Mouse (Mus musculus) heart, embryonic 14.5 days (tissue): ENCODE measurements around the gene Mynn. TPM values are rescaled to one million over a fixed set of nuclear protein-coding genes. Genes with fewer than 3 reads are reported as not detected.
"Not testable (repeated sequence)": the region's sequence is repeated elsewhere in the genome, so short reads cannot be mapped to it uniquely, and the experiment has no call there.

Experiments used
- ATAC-seq: fragments of 200-750 bp; cut with Nextera tagmentation; 2 replicates; pipeline ENCODE4 v1.8.0; 2017; ENCODE audit warnings: low read depth, moderate TSS enrichment; ENCODE audit not compliant: insufficient number of reproducible peaks, insufficient read depth, low FRiP score
- H3K27ac ChIP-seq, 2 experiments: fragments of 200-500 bp in 1 of 2; fragments of 300-500 bp in 1 of 2; sonication (generic) in 1 of 2; replicated peaks in 1 of 2; 2 replicates each; pipeline ENCODE4 v1.5.1; 2012 to 2014; ENCODE audit warnings: low read depth in 2 of 2, low read length in 2 of 2, control low read depth in 1 of 2, mild to moderate bottlenecking in 1 of 2, mixed read lengths in 1 of 2; ENCODE audit not compliant: control insufficient read depth in 1 of 2, insufficient read depth in 1 of 2
- H3K27me3 ChIP-seq: fragments of 300-500 bp; sonication (generic); 2 replicates; pipeline ENCODE4 v1.6.1; 2014; ENCODE audit warnings: mild to moderate bottlenecking, low read length, control low read depth; ENCODE audit not compliant: control insufficient read depth, insufficient read depth
- H3K36me3 ChIP-seq: fragments of 300-500 bp; sonication (generic); 2 replicates; pipeline ENCODE4 v1.6.1; 2014; ENCODE audit warnings: mild to moderate bottlenecking, control low read depth, low read length, mixed read lengths; ENCODE audit not compliant: control insufficient read depth, insufficient read depth
- H3K4me1 ChIP-seq, 2 experiments: fragments of 200-500 bp in 1 of 2; fragments of 300-500 bp in 1 of 2; sonication (generic) in 1 of 2; 2 replicates each; pipeline ENCODE4 v1.6.1; 2012 to 2014; ENCODE audit warnings: low read length in 2 of 2, control low read depth in 1 of 2, mixed read lengths in 1 of 2; ENCODE audit not compliant: control insufficient read depth in 2 of 2, insufficient read depth in 2 of 2
- H3K4me2 ChIP-seq: fragments of 300-500 bp; sonication (generic); 2 replicates; pipeline ENCODE4 v1.6.1; 2014; ENCODE audit warnings: mild to moderate bottlenecking, low read length
- H3K4me3 ChIP-seq, 2 experiments: fragments of 200-500 bp in 1 of 2; fragments of 300-500 bp in 1 of 2; sonication (generic) in 1 of 2; 2 replicates each; pipeline ENCODE4 v1.5.1; 2012 to 2014; ENCODE audit warnings: low read length in 2 of 2, mild to moderate bottlenecking in 2 of 2, control low read depth in 1 of 2, low read depth in 1 of 2, moderate library complexity in 1 of 2; ENCODE audit not compliant: control insufficient read depth in 1 of 2, insufficient read depth in 1 of 2
- H3K9ac ChIP-seq: fragments of 300-500 bp; sonication (generic); 2 replicates; pipeline ENCODE4 v1.6.1; 2014; ENCODE audit warnings: mild to moderate bottlenecking, low read length
- H3K9me3 ChIP-seq: fragments of 300-500 bp; sonication (generic); 2 replicates; pipeline ENCODE4 v1.6.1; 2016; ENCODE audit warnings: low read length, control low read depth; ENCODE audit not compliant: control insufficient read depth
- WGBS: fragments of 180-500 bp; shearing (Covaris S2); extraction: QIAGEN DNeasy Blood & Tissue Kit; methylation state at CpG from one replicate; pipeline ENCODE4 v1.1.7; 2014; 5-methylcytosine and 5-hydroxymethylcytosine counted together
- polyA plus RNA-seq: library from polyadenylated mRNA; unstranded; fragments of >200 nt; fragmentation: Nextera tagmentation; extraction: Ambion mirVana; gene quantifications from 2 replicates; pipeline ENCODE4 v1.2.1, GENCODE M21; 2014

The Mynn gene
- 23.4 and 25.9 TPM in 2 replicates for polyA plus RNA-seq

- peak within 1 kb of the TSS; percentile 93 for H3K9ac ChIP-seq
- H3K9me3 ChIP-seq = no peaks in the 10 kb centered on the region
- peak within 1 kb of the TSS; percentile 92 to 96 for H3K27ac ChIP-seq
- peak; percentile 94 for ATAC-seq
- peak within 1 kb of the TSS; percentile 64 to 87 for H3K4me3 ChIP-seq
- peaks cover 6 to 8% of the 10 kb centered on the region in 2 experiments; a peak in 3 of 4 replicates for H3K4me1 ChIP-seq
- under 1% methylated on average over 40 of the region's 40 CpGs for WGBS
- no peaks in the 10 kb centered on the region for H3K27me3 ChIP-seq
- H3K4me2 ChIP-seq = peak within 1 kb of the TSS; percentile 74
- peaks cover 32% of the 10 kb centered on the region for H3K36me3 ChIP-seq
Observed at GRCm38 (mm10) chr3:30602065-30602739, at the start of gene Mynn. TSS of gene Mynn (plus strand) at chr3:30602065.

- Histone ChIP-seq H3K27me3 (no peaks in the 10 kb centered on the region), H3K9me3 (no peaks in the 10 kb centered on the region), H3K27ac (no peak overlapping the region), H3K9ac (no peak overlapping the region), H3K4me3 (no peak overlapping the region), H3K4me2 (no peak overlapping the region), H3K36me3 (no peaks in the 10 kb centered on the region), H3K4me1 (peaks cover 3% of the 10 kb centered on the region in 2 experiments; a peak in 1 of 4 replicates)
- WGBS = 60% methylated on average over 6 of the region's 6 CpGs
- no peak for ATAC-seq
Observed at GRCm38 (mm10) chr3:30553741-30554140, 48.1 kb upstream of the Mynn start.

GRCm38 (mm10) chr3:30560677-30561314, 41.1 kb upstream of the Mynn start:
- Histone ChIP-seq H3K9me3 (no peaks in the 10 kb centered on the region), H3K4me3 (no peak overlapping the region), H3K27me3 (no peaks in the 10 kb centered on the region), H3K9ac (no peak overlapping the region), H3K4me2 (no peak overlapping the region), H3K27ac (no peak overlapping the region), H3K36me3 (no peaks in the 10 kb centered on the region), H3K4me1 (0 out of 4 replicates have a peak, but pooled peaks cover 0 to 3% of the 10 kb centered on the region in 2 experiments)
- no peak for ATAC-seq
- 61% methylated on average over 6 of the region's 6 CpGs for WGBS

GRCm38 (mm10) chr3:30566333-30566732, 35.5 kb upstream of the Mynn start:
- WGBS = no CpG with 5 or more reads among the region's 2 CpGs
- H3K27me3 ChIP-seq, H3K4me2 ChIP-seq: not testable (repeated sequence)

GRCm38 (mm10) chr3:30573549-30573948, 28.3 kb upstream of the Mynn start:
- 12% methylated on average over 2 of the region's 2 CpGs for WGBS
- Histone ChIP-seq H3K9me3 (no peaks in the 10 kb centered on the region), H3K27me3 (no peaks in the 10 kb centered on the region), H3K36me3 (no peaks in the 10 kb centered on the region), H3K27ac (no peak overlapping the region), H3K4me2 (no peak overlapping the region), H3K4me3 (no peak overlapping the region), H3K9ac (no peak overlapping the region), H3K4me1 (no peaks in the 10 kb centered on the region)
- ATAC-seq = no peak

More at GRCm38 (mm10) chr3:30566333-30566732, 35.5 kb upstream of the Mynn start:
- not testable (repeated sequence) for H3K9me3 ChIP-seq, H3K36me3 ChIP-seq, H3K4me1 ChIP-seq, H3K4me3 ChIP-seq, H3K27ac ChIP-seq, ATAC-seq, H3K9ac ChIP-seq

- Histone ChIP-seq H3K27me3 (no peaks in the 10 kb centered on the region), H3K9ac (no peak overlapping the region), H3K4me3 (no peak overlapping the region), H3K36me3 (no peaks in the 10 kb centered on the region), H3K4me2 (no peak overlapping the region), H3K4me1 (no peaks in the 10 kb centered on the region), H3K9me3 (no peaks in the 10 kb centered on the region), H3K27ac (no peak overlapping the region)
- no peak for ATAC-seq
- WGBS = 39% methylated on average over 6 of the region's 6 CpGs
Observed at GRCm38 (mm10) chr3:30588865-30589264, 13.0 kb upstream of the Mynn start.

- WGBS = 1% methylated on average over 2 of the region's 2 CpGs
- Histone ChIP-seq H3K9ac (no peak overlapping the region), H3K4me3 (no peak overlapping the region), H3K27ac (no peak overlapping the region), H3K36me3 (no peaks in the 10 kb centered on the region), H3K9me3 (no peaks in the 10 kb centered on the region), H3K4me2 (no peak overlapping the region), H3K27me3 (no peaks in the 10 kb centered on the region), H3K4me1 (no peaks in the 10 kb centered on the region)
- ATAC-seq = no peak
Observed at GRCm38 (mm10) chr3:30592418-30592853, 9.4 kb upstream of the Mynn start.
